Mouse (Mus musculus): ENCODE results near the gene Sgo1.

Gene Sgo1

GRCm38 (mm10) chr17:53643360-53643759, 45.8 kb downstream of the Sgo1 start:
- DNase-seq, result no peak

DNA sequence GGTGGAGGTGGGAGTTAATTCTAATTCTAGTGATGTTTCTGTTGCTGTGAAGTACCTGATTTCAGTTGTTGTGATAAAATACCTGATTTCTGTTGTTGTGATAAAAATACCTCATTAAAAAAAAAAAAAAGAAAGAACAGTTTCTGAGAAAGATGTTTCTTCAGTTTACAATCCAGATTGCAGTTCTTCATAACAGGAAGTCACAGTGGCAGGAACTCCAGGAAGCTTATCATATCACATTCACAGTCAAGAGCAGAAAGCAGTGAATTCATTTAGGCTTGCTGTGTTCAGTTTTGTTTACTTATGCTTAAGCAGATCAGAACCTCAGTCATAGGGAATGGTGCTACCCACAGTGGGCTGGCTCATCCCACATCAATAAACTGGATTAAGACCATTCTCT, 57.8 kb downstream of the Sgo1 start:
- no peak for DNase-seq

DNA sequence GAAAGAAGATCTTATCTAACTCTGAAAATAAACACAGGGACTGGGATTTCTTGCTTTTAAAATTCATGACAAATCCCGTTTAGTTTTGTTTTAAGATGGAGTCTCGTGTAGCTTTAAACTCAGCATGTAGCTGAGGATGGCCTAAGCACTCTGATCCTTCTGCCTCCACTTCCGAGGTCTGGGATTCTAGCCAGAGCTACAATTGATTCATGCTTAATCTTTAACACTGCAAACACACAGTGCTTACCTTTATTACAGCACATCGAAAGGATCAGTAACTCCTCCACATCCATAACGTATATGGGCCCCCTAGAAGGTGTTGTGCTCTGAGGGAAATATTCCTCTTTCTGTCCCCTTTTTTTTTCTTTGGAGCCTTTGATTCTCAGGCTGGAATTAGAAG, 61.0 kb downstream of the Sgo1 start:
- no peak for DNase-seq

DNA sequence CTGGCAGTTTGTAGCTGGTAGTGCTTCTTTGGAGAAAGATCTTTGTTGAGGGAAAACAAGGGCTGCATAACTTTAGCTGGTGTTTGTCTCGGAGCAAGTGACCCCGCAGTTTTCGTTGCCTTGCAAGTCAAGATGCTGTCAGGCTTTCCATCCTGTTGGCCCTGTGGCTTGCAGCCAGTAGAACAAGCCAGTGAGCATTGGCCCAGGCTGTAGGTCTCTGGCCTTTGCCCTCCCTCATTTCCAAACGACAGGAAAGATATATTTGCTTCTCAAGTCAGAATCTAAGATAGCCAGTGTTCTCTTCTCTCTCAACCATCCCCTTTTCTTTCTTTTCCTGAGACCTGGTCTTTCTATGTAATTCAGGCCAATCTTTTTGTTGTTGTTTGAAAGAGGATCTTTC, 61.6 kb downstream of the Sgo1 start:
- no peak for DNase-seq

GRCm38 (mm10) chr17:53626160-53626559, 63.0 kb downstream of the Sgo1 start:
- no peak for DNase-seq
